Mouse (Mus musculus) induced T-regulatory cell, adult 2 months (primary cell): ENCODE measurements around the gene Mrpl23.

Source experiments
- DNase-seq: peaks from one replicate; pipeline ENCODE4 v3.0.0-alpha.2; 2012; ENCODE audit warnings: low read depth

The Mrpl23 gene

DNA sequence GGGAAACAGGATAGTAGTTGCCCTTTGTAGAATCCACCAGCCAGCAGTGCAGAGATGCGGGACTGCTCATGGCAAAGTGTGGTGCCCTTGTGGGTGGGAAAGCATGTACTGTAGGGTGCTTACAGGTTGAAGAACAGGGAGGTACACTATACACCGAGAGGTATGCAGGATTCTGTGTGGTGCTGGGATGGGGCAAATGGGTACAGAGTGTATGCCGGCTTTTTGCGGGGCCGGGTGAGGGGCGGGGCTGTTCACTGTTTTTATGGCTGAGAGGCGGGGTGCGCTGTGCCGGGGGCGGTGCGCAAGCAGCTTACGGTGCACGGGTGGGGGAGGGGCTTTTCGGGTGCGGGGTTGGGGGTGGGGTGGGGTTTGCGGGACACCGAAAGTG, at the start of gene Mrpl23:
TSS of gene Mrpl23 (plus strand) at position 16 of the 388 bp plus-strand sequence.
- no peak for DNase-seq

DNA sequence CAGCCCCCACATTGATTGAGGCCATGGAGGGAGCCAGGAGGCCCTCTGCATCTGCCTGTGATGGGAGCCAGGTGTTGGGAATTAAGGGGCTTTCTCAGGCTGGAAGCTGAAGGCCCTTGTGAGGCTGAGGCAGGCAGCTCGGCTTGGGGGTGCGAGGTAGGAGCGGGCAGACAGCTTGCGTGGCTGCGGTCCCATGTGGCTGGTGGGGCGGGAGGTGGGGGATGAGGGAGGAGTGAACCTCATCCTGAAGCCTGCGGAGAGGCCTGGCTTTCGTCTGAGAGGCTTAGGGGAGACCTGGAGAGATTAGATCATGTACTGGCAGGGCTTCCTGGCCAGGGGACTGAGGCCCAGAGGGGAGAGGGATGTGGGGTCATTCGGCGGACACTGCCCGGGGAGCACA, 49.4 kb upstream of the Mrpl23 start:
- DNase-seq = no peak

DNA sequence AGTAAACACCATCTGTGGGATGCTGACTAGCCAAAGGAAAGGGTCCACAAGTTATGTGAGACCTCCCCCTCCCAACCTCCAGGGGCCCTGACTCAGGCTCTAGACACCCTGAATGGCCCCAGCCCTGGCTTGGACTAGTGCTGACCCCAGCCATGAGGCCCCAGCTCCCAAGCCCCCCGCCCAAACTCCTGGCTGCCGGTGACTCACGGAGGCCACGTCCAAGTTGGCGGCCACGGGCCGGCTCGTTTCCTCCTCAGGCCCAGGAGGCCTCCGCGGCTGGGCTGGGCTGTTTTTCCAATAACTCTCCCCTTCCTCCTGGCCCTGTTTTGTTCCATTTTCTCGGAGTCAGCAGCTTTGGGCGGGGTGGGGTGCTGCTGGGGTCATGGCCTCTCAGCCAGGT, 47.7 kb upstream of the Mrpl23 start:
- no peak for DNase-seq

DNA sequence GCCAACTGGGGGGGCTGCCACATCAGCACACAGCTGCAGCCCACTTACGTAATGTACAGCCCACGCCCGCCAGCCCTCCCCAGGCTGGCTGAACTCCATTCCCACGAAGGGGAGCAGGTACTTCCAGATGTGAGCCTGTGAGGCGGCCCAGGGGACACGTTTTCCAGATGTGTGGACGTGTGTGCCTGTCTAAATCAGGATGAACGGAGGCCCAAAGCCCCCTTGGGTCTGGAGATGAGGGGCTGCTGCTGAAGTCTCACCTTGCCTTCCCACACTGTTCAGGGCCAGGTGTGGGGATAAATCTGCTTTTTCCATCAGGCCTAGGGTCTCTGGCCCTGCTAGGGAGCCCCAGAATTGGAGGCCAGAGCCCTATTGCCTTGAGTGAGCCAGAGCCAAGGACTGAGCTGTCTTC, 45.7 kb upstream of the Mrpl23 start:
- DNase-seq = no peak

DNA sequence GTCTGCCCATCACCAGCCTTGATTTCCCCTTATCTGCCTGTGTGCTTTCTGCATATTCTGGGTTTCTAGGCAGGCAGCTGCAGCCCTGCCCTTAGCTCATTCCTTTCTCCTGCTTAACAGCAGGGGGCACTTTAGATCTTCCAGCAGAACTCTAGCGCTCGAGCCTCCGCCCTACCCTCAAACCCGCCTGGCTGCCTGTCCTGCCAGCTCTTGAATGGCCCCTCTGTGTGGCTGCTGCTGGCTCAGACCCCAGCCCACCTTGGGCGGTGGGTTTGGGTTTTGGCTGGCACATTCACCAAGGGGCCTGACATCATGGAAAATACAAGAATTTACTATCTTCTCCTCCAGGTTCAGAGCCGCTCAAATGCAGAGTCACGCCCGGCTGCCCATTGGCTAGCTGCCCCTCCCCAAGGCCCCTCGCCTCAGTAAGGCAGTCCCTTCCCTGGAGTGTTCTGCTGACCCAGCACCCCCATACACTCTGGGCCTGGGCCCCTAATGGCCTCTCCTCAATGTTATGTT, 45.1 kb upstream of the Mrpl23 start:
- no peak for DNase-seq

DNA sequence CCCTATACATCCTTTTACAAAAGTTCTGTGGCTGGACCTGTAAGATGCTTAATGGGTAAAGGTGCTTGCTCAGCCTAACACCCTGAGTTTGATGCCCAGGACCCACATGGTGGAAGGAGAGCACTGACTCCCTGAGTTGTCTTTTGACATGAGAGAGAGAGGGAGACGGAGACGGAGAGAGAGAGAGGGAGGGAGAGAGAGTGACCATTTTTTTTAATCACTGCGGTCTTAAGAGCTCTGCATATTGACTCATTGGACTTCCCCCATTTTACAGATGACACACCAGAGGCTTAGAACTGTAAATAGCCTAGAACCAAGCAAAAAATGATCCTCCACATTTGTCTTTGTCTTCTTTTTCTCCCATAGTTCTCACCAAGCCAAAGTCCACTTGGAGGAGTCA, 44.4 kb upstream of the Mrpl23 start:
- no peak for DNase-seq

DNA sequence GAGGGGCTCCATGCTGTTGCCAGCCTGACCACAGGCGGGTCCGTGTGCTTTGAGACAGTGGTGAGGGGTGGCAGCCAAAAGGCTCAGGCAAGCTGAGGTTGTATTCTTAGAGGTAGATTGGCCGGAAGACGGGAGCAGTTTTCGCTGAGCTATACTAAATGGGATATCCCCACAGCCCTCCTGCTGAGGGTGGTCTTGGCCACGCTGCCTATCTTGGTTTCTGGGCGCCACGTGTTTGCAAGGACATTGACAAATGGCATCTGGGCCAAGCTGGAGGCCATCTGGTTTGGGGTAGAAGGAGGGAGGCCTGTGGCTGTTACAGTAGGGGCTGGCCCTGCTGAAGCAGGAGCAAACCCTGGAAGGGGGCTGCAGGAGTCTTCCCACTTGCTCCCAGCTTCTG, 39.0 kb upstream of the Mrpl23 start:
- no peak for DNase-seq

DNA sequence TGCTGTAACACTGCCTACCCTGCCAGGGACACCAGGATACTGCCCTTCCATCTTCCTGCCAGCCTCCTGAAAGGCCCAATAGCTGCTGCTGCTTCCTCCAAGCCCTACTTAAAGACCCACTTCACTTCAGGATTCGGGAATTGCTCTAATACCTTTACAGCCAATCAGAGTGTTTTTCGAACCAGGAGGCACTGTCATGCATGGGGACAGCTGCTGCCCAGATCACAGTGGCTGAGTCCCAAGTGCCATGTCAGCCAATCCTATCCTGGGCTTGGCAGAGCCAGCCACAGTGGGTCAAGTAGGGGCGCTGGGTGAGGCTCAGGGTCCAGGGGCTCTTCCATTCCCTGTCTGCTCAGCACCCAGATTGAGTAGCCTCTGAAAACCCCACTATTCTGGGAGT, 36.3 kb upstream of the Mrpl23 start:
- DNase-seq = no peak

DNA sequence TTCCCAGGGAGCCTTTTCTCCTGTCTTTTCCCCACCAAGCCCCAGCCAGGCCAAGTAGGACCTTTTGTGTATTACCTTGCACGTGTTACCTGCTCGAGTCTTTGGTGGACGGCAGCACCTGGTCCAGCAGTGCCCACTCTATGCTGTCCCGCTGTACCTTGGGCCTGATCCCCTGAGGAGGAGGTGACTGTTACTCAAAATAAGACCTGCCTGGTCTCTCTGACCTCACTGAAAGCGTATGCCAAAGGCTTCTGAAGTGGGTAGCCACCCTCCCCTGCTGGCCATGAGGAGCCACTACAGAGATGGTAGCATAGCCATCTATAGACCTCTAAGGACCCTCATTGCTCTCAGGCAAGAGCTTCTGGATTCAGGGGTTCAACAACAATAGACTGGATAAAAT, 35.7 kb upstream of the Mrpl23 start:
- peak; percentile 43 for DNase-seq

DNA sequence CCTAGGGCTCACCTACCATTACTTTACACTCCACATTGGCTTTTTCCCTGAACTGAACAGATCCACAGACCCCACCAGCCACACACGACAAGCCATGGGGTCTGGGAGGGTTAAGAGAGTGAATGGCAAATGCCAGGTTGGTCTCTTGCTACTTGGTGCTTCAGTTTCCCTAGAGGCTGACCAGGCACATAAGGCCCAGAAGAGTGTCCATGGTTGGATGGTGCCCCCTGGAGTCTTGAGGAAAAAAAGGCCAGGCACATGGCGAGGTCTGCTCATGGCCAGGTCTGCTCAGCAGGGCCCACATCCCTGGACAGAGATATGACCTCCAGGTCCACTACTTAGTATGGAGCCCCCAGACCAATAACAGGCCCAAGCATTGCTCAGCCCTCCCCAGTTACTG, 34.7 kb upstream of the Mrpl23 start:
- peak; percentile 54 for DNase-seq

DNA sequence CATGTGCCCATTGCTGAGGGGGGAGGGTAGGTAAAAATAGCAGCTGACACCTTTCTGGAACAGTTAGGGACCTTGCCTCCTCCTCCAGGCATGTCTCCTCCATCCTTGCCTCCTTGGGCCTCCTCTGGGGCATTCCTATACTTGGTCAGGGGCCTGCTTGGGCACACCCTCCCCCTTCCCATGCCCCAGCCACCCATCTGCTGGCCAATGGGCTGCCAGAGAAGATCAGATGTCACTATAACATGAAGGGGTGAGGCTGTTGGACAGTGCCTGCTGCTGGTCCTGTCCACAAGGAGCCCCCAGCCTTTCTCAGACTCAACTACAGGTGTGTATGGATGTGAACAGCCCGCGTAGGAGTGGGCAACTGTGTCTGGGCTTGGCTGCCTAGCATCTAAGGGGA, 33.9 kb upstream of the Mrpl23 start, which contains the start of gene Tnnt3:
TSS of gene Tnnt3 (plus strand) at position 262 of the 400 bp plus-strand sequence.
- DNase-seq = no peak

DNA sequence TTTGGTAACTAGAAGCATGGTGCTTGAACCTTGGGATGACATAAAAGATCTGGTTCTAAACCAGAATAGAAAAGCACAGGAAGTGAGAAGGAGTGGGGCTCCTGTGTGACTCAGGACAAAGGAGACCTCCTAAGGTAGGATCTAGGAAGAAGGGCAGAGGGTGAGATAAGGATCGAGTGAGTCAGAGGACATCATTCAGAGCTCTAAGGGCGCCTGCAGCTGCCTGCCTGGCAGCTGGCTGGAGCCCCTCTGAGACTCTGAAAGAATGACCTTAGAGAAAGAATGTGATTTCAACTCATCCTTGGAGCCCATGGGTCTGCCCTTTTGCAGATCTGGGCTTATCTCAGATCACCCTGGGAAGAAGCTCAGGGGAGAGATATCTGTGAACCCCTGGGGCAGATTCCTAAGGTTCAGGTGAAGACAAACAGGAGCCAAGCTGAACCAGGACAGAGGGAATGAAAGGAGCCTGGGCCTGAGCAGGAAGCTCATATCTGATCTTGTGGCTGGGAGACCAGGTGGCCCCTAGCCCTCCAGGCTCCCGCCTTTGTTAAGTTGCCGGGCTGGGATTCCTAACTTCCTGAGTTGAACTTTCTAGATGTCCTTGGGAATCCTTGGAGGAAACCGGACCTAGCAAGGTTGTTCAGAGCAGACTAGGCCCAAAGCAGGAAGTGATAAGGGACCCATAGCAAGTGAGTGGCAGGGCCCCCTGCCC, 33.3 kb upstream of the Mrpl23 start:
- no peak for DNase-seq

DNA sequence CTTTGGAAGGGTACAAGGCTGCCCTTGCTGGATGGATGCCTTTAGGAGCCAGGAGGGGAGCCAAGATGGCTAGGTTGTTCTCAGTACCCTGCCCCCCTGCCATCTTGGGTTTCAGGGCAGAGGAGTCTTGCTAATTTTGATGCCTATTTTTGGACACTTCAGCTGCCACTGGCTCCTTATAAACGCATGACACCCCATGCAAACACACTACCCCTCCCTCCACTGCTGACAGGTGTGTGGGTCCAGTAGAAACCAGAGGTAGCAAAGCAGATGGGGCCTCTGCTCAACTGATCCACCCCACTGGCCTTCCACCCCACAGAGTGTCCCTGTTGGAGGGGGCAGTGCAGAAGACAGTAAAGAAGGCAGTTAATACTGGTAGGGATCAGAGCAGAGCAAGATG, 32.5 kb upstream of the Mrpl23 start:
- no peak for DNase-seq

DNA sequence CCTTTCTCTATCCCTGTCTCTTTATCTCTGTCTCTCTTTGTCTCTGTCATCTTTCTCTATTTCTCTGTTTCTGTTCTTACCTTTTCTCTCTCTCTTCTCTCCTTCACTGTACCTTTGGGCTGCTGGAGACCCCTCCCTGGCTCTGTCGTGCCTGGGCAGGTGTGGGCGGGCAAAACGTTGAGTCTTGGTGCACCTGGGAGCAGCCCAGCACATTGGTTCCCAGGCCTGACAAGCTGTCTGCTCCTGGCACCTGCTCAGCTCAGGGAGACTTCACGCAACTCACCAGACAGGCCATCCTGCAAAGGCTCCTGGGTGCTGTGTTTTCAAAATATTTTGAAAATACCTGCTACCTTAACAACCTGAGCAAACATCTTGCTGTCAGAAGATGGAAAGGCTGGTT, 29.3 kb upstream of the Mrpl23 start:
- no peak for DNase-seq

DNA sequence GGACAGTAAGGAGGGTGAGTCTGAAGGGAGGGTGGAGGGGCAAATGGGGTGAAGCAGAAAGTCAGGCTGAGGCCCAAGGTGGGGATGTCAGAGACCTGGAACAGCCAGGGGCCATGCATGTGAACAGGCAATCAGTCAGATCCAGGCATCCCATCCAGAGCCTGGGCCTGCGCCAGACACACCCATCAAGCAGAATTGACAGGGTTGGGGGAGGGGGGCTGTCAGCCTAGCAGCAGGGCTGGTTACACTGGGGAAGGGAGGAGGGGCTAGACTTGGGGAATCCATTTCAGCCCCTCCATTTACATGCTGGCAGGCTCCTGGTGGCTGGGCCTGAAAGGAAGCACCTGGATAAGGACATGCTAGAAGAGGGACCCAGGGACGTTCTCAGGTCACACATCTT, 26.5 kb upstream of the Mrpl23 start:
- DNase-seq = no peak

DNA sequence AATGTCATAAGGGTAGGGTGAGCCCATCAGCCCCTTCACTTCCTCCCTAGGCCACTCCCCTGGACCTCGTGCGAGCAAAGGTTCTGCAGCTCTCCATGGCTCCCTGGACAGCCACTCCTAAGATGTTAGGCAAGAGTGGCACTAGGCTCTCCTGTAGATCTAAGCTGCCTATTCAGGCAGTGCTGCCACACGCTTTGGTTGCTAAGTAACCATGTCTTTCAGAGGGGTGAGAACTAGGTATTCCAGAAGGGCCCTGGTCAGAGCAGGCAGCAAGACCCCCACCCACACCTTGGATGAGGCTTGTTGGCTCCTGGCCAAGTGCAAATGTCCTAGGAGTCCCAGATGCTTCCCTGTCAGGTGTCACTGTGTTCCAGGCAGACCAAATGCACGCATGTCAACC, 26.0 kb upstream of the Mrpl23 start:
- no peak for DNase-seq

DNA sequence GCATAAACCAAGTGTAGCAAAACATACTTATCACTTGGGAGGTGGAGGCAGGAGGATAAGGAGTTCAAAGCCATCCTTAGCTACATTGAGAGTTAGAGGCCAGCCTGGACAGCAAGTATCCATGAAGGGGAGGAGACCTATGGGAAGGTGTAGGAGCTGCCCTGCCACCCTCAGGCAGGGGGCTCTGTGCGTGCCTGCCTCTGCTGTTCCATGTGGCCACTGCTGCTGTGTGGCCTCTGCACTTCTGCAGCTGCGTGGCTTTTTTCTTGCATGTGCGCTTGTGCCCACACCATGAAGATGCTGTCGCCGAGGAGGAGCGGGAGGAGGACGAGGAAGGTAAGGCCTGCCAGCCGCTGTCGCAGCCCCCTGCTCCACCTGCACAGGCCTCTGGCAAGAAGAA, 25.0 kb upstream of the Mrpl23 start:
- no peak for DNase-seq

DNA sequence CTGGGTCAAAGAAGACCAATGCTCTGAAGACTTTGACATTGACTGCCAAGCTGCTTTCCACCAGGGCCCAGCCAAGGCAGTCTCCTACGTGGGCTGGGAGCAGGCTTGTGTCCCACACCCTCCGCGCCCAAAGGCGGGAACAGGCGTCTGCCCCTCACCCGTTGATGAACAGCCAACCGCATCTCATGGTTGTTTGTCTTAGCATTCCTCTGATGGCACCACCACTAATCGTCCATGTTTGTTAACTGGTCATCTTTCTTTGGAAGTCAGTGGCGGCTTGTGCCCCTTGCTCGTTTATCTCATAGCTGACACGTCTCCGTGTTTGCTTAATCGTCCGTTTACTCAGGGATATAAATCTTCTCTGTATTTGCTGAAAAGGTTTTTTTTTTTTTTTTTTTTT, 23.0 kb upstream of the Mrpl23 start:
- no peak for DNase-seq

DNA sequence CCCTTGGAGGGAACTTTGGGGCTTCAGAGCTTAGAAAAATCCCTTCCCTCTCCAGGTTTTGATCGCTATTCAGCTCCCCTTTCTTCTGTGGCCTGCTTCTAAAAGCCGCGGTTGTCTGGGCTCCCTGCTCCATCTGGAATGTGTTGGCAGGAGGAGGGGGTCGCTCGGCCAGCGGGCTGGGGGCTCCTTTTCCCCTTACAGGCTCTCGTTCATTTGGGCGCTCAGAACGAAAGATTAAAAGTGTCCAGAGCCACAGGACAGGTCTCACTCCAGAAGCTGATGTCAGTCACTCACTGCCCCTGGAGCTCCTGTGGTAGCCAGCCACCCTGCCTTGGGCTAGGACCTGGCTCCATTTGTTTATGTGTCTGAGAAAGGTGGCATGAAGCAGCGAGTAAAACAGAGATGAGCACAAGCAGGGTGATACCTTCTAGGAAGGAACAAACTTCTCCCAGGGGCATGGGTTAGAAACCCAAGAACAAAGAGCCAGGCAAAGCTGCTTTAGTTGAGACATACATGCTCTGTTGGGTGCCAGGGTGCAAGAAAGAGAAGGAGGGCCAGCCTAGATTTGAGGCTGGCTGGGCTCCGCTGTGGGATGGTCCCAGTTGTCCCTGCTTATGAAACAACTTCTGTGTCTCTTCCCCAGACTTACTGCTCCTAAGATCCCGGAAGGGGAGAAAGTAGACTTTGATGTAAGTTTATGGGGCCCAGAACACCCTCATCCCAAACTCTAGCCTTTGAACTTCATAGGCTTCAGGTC, 22.3 kb upstream of the Mrpl23 start:
- DNase-seq = no peak

DNA sequence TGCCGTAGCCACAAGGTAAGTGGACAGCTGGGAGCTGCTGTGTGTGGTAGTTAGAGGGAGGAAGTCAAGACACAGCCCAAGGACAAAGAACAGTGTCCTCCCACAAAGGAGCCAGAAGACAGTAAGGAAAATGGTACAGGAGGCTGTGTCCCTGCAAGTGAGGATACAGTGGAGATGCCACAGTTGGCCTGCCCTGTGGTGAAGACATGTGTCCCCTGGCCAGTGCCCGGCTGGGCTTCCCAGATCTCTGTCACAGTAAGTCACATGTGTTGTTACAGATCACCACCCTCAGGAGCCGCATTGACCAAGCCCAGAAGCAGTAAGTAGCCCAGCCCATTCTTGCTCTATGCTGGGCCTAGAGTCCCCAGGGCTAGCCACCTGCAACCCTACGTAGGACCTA, 18.4 kb upstream of the Mrpl23 start:
- no peak for DNase-seq

DNA sequence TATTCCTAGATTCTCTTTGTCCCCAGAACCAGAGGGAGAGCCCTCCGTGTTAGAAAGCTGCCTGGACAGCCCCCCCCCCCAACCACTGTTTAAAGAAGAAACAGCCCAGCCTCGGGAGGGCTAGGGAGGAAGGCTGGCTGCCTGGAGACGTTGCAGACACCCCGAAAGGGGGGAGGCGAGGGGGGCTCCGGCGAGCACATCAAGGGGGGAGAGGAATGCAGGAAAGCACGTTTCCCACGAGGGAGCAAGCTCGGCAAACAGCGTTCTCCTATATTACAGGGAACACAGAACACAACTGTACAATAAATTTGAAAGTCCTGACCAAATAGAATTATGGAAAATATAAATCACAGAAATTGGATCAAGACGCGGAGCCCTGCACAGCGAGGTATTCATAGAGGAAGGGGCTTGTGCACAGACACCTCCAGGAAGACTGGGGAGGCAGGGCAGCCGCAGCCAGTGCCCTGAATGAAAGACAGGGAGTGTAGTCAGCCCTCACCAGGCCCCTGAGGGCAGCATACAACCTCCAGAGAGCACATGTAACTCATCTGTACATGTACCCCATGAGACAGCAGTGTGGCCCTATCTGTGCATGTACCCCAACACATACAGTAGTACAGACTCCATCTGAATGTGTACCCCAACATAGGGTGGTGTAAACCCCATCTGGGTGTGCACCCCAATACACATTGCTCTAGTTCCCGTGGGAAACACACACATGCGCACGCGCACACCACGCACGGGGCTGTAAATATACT, 16.1 kb upstream of the Mrpl23 start:
- DNase-seq = no peak

DNA sequence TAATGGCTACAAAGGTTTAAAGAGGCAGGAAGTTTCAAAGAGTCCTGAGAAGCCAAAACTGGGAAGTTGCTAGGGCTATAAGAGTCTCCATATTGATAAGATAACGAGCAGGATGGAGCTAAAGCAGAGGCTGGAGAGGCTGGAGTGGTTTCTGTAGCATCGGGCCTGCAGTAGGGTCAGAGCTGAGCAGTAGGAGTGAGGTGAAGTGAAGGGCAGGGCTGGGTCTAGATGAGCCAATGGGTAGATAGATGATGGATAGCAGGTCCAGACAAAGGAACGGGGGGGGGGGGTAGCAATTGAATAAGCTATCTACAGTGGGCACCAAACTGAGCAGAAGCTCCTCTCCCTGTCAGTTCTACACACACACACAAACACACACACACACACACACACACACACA, 15.0 kb upstream of the Mrpl23 start:
- no peak for DNase-seq

DNA sequence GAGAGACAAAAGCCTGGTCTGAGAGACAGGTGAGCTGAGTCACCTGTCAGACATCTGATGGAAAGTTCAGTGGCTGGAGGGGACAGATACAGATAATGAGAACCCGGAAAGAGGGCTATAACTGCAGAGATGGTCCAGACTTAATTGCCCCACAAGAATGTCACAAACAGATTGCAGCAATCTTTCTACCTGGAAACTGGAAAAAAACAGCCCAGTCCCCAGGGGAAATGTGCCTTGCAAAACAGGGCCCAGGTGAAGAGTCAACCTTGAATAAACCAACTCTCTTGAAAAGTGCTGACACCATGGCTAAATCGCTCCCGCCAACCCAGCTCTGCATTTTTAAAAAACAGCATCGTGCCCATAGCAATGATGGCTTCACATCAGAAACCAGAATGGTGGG, 12.2 kb upstream of the Mrpl23 start:
- no peak for DNase-seq
